16 mouse cellular contexts compared by ENCODE assay signal in the genomic region with DNA sequence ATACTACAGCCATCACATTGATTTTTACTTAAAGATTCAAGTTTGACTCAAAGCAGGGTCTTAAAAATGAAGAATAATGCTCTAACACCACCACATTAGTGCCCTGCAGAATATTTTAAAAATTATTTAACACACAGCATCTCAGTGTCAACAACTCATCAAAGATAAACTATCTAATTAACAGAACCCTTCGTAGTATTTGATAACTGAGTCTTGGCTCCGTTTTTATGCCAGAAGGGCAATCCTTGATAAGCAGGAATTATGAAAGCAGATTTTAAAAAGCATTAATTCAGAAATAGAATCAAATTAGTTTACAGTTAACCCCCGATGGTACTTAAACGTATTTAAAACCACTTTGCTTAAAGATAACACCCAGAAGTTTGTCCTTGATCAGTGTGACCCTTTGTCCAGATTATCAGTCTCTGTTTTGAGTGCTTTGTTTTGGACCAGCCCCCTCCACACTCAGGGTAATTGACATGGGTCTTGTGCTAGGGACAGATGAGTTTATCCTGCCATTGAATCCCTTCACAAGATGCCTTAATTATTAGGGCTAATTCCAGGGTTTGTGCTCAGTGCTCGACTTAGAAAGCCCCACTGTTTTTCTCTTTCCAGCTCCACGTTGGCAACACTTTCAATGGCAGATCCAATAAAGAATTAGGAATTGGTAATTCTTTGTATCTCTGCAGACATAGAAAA.
DNase-seq lines count a peak whose midpoint lies in the region; ATAC-seq and TF ChIP-seq lines count a peak whose summit lies in the region.
"Had no signal": no experiment of that assay in that cellular context is flagged by ENCODE, and none has a peak within 500 bp of the region (broad histone marks: within the 10 kb centered on the region; RNA-seq: fewer than 3 reads in every experiment).

No protein-coding gene starts in this region.

- no peak overlapping the region for H3K4me3 ChIP-seq in forebrain, embryonic 15.5 days
- no peak overlapping the region for H3K4me3 ChIP-seq in forebrain, embryonic 11.5 days (ENCODE audit: low read depth, low read length)
- no peak overlapping the region for H3K4me3 ChIP-seq in forebrain, postnatal 0 days (ENCODE audit: low read depth, low read length)
- H3K4me3 ChIP-seq in forebrain, embryonic 12.5 days (replicated peaks) = no peak overlapping the region
- no peak overlapping the region for H3K4me3 ChIP-seq in lung, adult 2 months (replicated peaks; ENCODE audit: extremely low read depth, low read depth, low read length)
- H3K4me3 ChIP-seq: embryonic facial prominence, embryonic 10.5 days; embryonic facial prominence, embryonic 12.5 days had no signal

- H3K27ac ChIP-seq in forebrain, embryonic 15.5 days (replicated peaks) = peak overlapping the region; percentile 48; the same call in 1 of the 2 replicates
- no peak overlapping the region for H3K27ac ChIP-seq in forebrain, embryonic 11.5 days (ENCODE audit: low read depth, low read length)
- no peak overlapping the region for H3K27ac ChIP-seq in forebrain, postnatal 0 days (ENCODE audit: low read depth, low read length)
- no peak overlapping the region for H3K27ac ChIP-seq in forebrain, embryonic 12.5 days
- H3K27ac ChIP-seq: embryonic facial prominence, embryonic 10.5 days; embryonic facial prominence, embryonic 12.5 days had no signal

- H3K9me3 ChIP-seq in forebrain, embryonic 15.5 days = no peaks in the 10 kb centered on the region
- no peaks in the 10 kb centered on the region for H3K9me3 ChIP-seq in forebrain, embryonic 11.5 days (ENCODE audit: control insufficient read depth, low read length)
- H3K9me3 ChIP-seq in forebrain, postnatal 0 days (ENCODE audit: low read length) = no peaks in the 10 kb centered on the region
- no peaks in the 10 kb centered on the region for H3K9me3 ChIP-seq in forebrain, embryonic 12.5 days
- H3K9me3 ChIP-seq: embryonic facial prominence, embryonic 10.5 days; embryonic facial prominence, embryonic 12.5 days had no signal

- H3K27me3 ChIP-seq in forebrain, embryonic 15.5 days = no peaks in the 10 kb centered on the region
- no peaks in the 10 kb centered on the region for H3K27me3 ChIP-seq in forebrain, embryonic 11.5 days (ENCODE audit: control insufficient read depth, insufficient read depth, low read length)
- no peaks in the 10 kb centered on the region for H3K27me3 ChIP-seq in forebrain, postnatal 0 days (ENCODE audit: insufficient read depth, low read length)
- H3K27me3 ChIP-seq in forebrain, embryonic 12.5 days = no peaks in the 10 kb centered on the region
- H3K27me3 ChIP-seq: embryonic facial prominence, embryonic 12.5 days had no signal

- WGBS in forebrain, embryonic 15.5 days = 27% methylated on average over 6 of the region's 6 CpGs
- 46% methylated on average over 6 of the region's 6 CpGs for WGBS in forebrain, embryonic 11.5 days
- 22% methylated on average over 6 of the region's 6 CpGs for WGBS in forebrain, postnatal 0 days
- 40% methylated on average over 6 of the region's 6 CpGs for WGBS in forebrain, embryonic 12.5 days
- 59% methylated on average over 6 of the region's 6 CpGs for WGBS in lung, adult 2 months

- no peak overlapping the region for H3K9ac ChIP-seq in forebrain, embryonic 15.5 days (replicated peaks)
- H3K9ac ChIP-seq in forebrain, embryonic 11.5 days (ENCODE audit: low read length) = no peak overlapping the region
- no peak overlapping the region for H3K9ac ChIP-seq in forebrain, postnatal 0 days
- no peak overlapping the region for H3K9ac ChIP-seq in forebrain, embryonic 12.5 days
- H3K9ac ChIP-seq: embryonic facial prominence, embryonic 12.5 days had no signal

- no peak for DNase-seq in forebrain, embryonic 11.5 days (ENCODE audit: low spot score)
- peak; percentile 11 for DNase-seq in forebrain, postnatal 0 days
- peak; percentile 71 for DNase-seq in brain, embryonic 14.5 days (ENCODE audit: low read depth)
- no peak for DNase-seq in lung, adult 2 months
- DNase-seq: adrenal gland, adult 2 months; adrenal gland, postnatal 10 days; adrenal gland, postnatal 25 days; cerebellum, adult 11-12 months; cerebellum, adult 2 months; cerebellum, adult 9-10 months; cerebellum, postnatal 10 days; cerebellum, postnatal 25 days had no signal

- TF ChIP-seq POLR2A in brain, embryonic 14.5 days (IDR thresholded peaks at IDR 0.05; ENCODE audit: borderline replicate concordance, extremely low read depth, insufficient read depth, insufficient read length, poor library complexity, severe bottlenecking) = no peak
- TF ChIP-seq POLR2A in lung, adult 2 months (IDR thresholded peaks at IDR 0.05; ENCODE audit: borderline replicate concordance, extremely low read depth, low read depth, low read length) = no peak

- TF ChIP-seq CTCF in forebrain, postnatal 0 days (IDR thresholded peaks at IDR 0.05; ENCODE audit: low read depth) = no peak
- TF ChIP-seq CTCF in brain, embryonic 14.5 days (IDR thresholded peaks at IDR 0.05; ENCODE audit: borderline replicate concordance, extremely low read depth, insufficient read depth, insufficient read length) = no peak
- TF ChIP-seq CTCF in lung, adult 2 months (IDR thresholded peaks at IDR 0.05; ENCODE audit: insufficient read depth, low read length) = no peak

- no peak overlapping the region for H3K4me2 ChIP-seq in forebrain, embryonic 15.5 days (replicated peaks)
- H3K4me2 ChIP-seq in forebrain, embryonic 11.5 days (ENCODE audit: low read depth, low read length, severe bottlenecking) = no peak overlapping the region
- no peak overlapping the region for H3K4me2 ChIP-seq in forebrain, postnatal 0 days (ENCODE audit: low read depth)
- no peak overlapping the region for H3K4me2 ChIP-seq in forebrain, embryonic 12.5 days
- H3K4me2 ChIP-seq: embryonic facial prominence, embryonic 12.5 days had no signal

- H3K36me3 ChIP-seq in forebrain, embryonic 15.5 days = no peaks in the 10 kb centered on the region
- H3K36me3 ChIP-seq in forebrain, embryonic 11.5 days (ENCODE audit: control insufficient read depth, insufficient read depth, low read length) = no peaks in the 10 kb centered on the region
- H3K36me3 ChIP-seq in forebrain, postnatal 0 days (ENCODE audit: insufficient read depth) = no peaks in the 10 kb centered on the region
- H3K36me3 ChIP-seq in forebrain, embryonic 12.5 days (replicated peaks) = no peaks in the 10 kb centered on the region
- H3K36me3 ChIP-seq: embryonic facial prominence, embryonic 10.5 days; embryonic facial prominence, embryonic 12.5 days had no signal

- peaks cover 4% of the 10 kb centered on the region; the same call in 1 of the 2 replicates for H3K4me1 ChIP-seq in forebrain, embryonic 15.5 days
- no peaks in the 10 kb centered on the region for H3K4me1 ChIP-seq in forebrain, embryonic 11.5 days (replicated peaks; ENCODE audit: control insufficient read depth, insufficient read depth, low read length)
- no peaks in the 10 kb centered on the region for H3K4me1 ChIP-seq in forebrain, postnatal 0 days (ENCODE audit: insufficient read depth)
- no peaks in the 10 kb centered on the region for H3K4me1 ChIP-seq in forebrain, embryonic 12.5 days
- no peaks in the 10 kb centered on the region for H3K4me1 ChIP-seq in lung, adult 2 months (ENCODE audit: control insufficient read depth, insufficient read depth, low read length)
- H3K4me1 ChIP-seq: embryonic facial prominence, embryonic 10.5 days; embryonic facial prominence, embryonic 12.5 days had no signal

- ATAC-seq in forebrain, embryonic 15.5 days (replicated peaks) = 0 out of 2 replicates have a peak, but pooled peaks have one; percentile 46
- ATAC-seq in forebrain, embryonic 11.5 days (replicated peaks; ENCODE audit: low FRiP score) = no peak
- no peak for ATAC-seq in forebrain, postnatal 0 days
- ATAC-seq in forebrain, embryonic 12.5 days (ENCODE audit: low FRiP score) = no peak

Comparison
In these comparisons a context has a peak if more than half of its experiments do, and no peak if none do; other contexts are left out.
1. DNase-seq: peak in forebrain, postnatal 0 days (single experiment) and brain, embryonic 14.5 days (single experiment); none in forebrain, embryonic 11.5 days (single experiment) and lung, adult 2 months (single experiment).